Mouse (Mus musculus) midbrain, embryonic 12.5 days (tissue): Measurements from ENCODE around the gene Fgfr2. TPM values are rescaled to one million over a fixed set of nuclear protein-coding genes. Genes with fewer than 3 reads are reported as not detected.
A peak's percentile ranks its signal among the peaks of the same experiment; 100 is the strongest.

Source experiments
- ATAC-seq: fragments of 200-750 bp; cut with Nextera tagmentation; 2 replicates; pipeline ENCODE4 v1.8.0; 2017; ENCODE audit warnings: low read depth, moderate TSS enrichment, moderate library complexity; ENCODE audit not compliant: low FRiP score
- H3K27ac ChIP-seq: fragments of 300-500 bp; sonication (generic); replicated peaks from 2 replicates; pipeline ENCODE4 v1.5.1; 2016; ENCODE audit warnings: mild to moderate bottlenecking
- H3K27me3 ChIP-seq: fragments of 300-500 bp; sonication (generic); 2 replicates; pipeline ENCODE4 v1.6.1; 2016; ENCODE audit warnings: mild to moderate bottlenecking
- H3K36me3 ChIP-seq: fragments of 300-500 bp; sonication (generic); 2 replicates; pipeline ENCODE4 v1.6.1; 2016
- H3K4me1 ChIP-seq: fragments of 300-500 bp; sonication (generic); 2 replicates; pipeline ENCODE4 v1.6.1; 2016
- H3K4me2 ChIP-seq: fragments of 300-500 bp; sonication (generic); replicated peaks from 2 replicates; pipeline ENCODE4 v1.6.1; 2016; ENCODE audit warnings: mild to moderate bottlenecking, moderate library complexity
- H3K4me3 ChIP-seq: fragments of 300-500 bp; sonication (generic); 2 replicates; pipeline ENCODE4 v1.5.1; 2016; ENCODE audit warnings: mild to moderate bottlenecking
- H3K9ac ChIP-seq: fragments of 300-500 bp; sonication (generic); replicated peaks from 2 replicates; pipeline ENCODE4 v1.6.1; 2016; ENCODE audit warnings: mild to moderate bottlenecking, moderate library complexity
- H3K9me3 ChIP-seq: fragments of 300-500 bp; sonication (generic); 2 replicates; pipeline ENCODE4 v1.6.1; 2016; ENCODE audit warnings: mild to moderate bottlenecking
- WGBS: fragments of 180-500 bp; shearing (Covaris S2); methylation state at CpG from one replicate; pipeline ENCODE4 v1.1.7; 2016; 5-methylcytosine and 5-hydroxymethylcytosine counted together
- polyA plus RNA-seq: library from polyadenylated mRNA; unstranded; fragments of >200 nt; fragmentation: Nextera tagmentation; extraction: Ambion mirVana; gene quantifications from 2 replicates; pipeline ENCODE4 v1.2.1, GENCODE M21; 2016

Fgfr2 gene
- polyA plus RNA-seq, 1 experiment from 2014 or later = 96.5 TPM

- Histone ChIP-seq H3K36me3 (peaks cover 86% of the 10 kb centered on the region), H3K4me2 (no peak overlapping the region), H3K4me1 (peaks cover 4% of the 10 kb centered on the region; the same call in 1 of the 2 replicates), H3K4me3 (no peak overlapping the region), H3K9ac (no peak overlapping the region), H3K9me3 (no peaks in the 10 kb centered on the region), H3K27me3 (no peaks in the 10 kb centered on the region), H3K27ac (no peak overlapping the region)
- WGBS = 89% methylated on average over 7 of the region's 7 CpGs
- no peak for ATAC-seq
Observed at GRCm38 (mm10) chr7:130756343-130756835, 2366.8 kb downstream of the Fgfr2 start.

GRCm38 (mm10) chr7:130754790-130755189, 2368.4 kb downstream of the Fgfr2 start:
- no peak overlapping the region for H3K4me2 ChIP-seq
- H3K9ac ChIP-seq = no peak overlapping the region
- H3K27ac ChIP-seq = no peak overlapping the region
- WGBS = 94% methylated on average over 2 of the region's 2 CpGs
- no peak for ATAC-seq
- H3K36me3 ChIP-seq = peaks cover 73% of the 10 kb centered on the region
- H3K4me1 ChIP-seq = peaks cover 20% of the 10 kb centered on the region
- no peaks in the 10 kb centered on the region for H3K27me3 ChIP-seq
- no peaks in the 10 kb centered on the region for H3K9me3 ChIP-seq
- no peak overlapping the region for H3K4me3 ChIP-seq

DNA sequence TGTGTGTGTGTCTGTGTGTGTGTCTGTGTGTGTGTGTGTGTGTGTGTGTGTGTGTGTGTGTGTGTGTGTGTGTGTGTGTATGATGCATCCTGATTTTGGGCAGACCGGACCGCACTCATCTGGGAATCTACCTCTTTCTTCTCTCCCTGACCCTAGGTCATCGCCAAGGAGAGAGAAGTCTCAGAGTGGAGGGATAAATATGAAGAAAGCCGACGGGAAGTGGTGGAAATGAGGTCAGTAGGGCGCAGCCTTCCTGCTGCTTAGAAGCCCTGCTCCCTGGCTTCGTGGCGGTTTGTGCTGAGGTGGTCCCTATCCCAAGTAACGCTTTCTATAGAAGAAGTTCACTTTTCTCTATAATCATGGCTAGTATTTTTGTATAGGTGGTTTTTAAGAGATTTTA, 2371.5 kb downstream of the Fgfr2 start:
- 37% methylated on average over 6 of the region's 9 CpGs for WGBS
- no peak overlapping the region for H3K4me2 ChIP-seq
- ATAC-seq = no peak
- no peaks in the 10 kb centered on the region for H3K9me3 ChIP-seq
- H3K4me3 ChIP-seq = no peak overlapping the region
- peak overlapping the region; percentile 76 for H3K27ac ChIP-seq
- H3K4me1 ChIP-seq = peaks cover 27% of the 10 kb centered on the region
- H3K36me3 ChIP-seq = peaks cover 73% of the 10 kb centered on the region
- no peak overlapping the region for H3K9ac ChIP-seq
- H3K27me3 ChIP-seq = no peaks in the 10 kb centered on the region

DNA sequence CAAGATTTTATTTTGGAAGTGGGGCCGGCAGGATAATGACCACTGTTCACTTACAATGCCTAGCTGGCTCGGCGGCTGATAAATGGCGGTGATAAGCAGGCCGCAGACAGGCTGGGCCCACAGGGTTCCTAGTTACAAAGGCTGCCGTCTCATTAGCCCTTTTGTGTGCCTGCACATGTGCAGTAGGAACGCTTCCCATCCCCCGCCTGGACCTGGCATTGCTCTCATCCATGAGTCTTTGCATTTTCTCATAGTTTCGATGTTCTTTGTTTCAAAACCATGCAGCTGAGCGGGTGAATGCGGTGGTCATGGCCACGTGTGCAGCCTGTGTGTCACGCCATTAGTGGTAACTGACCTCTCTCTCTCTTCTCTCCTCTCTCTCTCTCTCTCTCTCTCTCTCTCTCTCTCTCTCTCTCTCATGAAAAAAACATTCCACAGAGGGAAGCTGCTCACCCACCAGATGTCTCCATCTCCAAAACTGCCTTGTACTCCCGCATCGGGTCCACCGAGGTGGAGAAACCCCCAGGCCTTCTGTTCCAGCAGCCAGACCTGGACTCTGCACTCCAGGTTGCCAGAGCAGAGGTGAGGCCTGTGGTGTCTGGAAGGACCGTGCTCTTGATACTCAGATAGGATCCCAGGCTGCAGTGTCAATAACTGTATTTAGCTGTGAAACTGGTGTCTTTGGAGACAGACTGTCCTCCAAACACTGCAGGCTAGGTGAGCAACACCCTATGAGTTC, 2372.2 kb downstream of the Fgfr2 start:
- Histone ChIP-seq H3K27me3 (no peaks in the 10 kb centered on the region), H3K4me3 (no peak overlapping the region), H3K9me3 (no peaks in the 10 kb centered on the region), H3K9ac (no peak overlapping the region), H3K4me1 (peaks cover 27% of the 10 kb centered on the region), H3K27ac (peak overlapping the region; percentile 76), H3K4me2 (no peak overlapping the region), H3K36me3 (peaks cover 74% of the 10 kb centered on the region)
- ATAC-seq = peak; percentile 83
- WGBS = 35% methylated on average over 17 of the region's 17 CpGs

- H3K9ac ChIP-seq = no peak overlapping the region
- no peaks in the 10 kb centered on the region for H3K9me3 ChIP-seq
- no peak overlapping the region for H3K4me3 ChIP-seq
- peak overlapping the region; percentile 76; the same call in 1 of the 2 replicates for H3K27ac ChIP-seq
- ATAC-seq = no peak
- 96% methylated on average over 4 of the region's 4 CpGs for WGBS
- no peaks in the 10 kb centered on the region for H3K27me3 ChIP-seq
- H3K4me2 ChIP-seq = no peak overlapping the region
- H3K36me3 ChIP-seq = peaks cover 74% of the 10 kb centered on the region
- peaks cover 27% of the 10 kb centered on the region for H3K4me1 ChIP-seq
Observed at GRCm38 (mm10) chr7:130749165-130749564, 2374.0 kb downstream of the Fgfr2 start.

DNA sequence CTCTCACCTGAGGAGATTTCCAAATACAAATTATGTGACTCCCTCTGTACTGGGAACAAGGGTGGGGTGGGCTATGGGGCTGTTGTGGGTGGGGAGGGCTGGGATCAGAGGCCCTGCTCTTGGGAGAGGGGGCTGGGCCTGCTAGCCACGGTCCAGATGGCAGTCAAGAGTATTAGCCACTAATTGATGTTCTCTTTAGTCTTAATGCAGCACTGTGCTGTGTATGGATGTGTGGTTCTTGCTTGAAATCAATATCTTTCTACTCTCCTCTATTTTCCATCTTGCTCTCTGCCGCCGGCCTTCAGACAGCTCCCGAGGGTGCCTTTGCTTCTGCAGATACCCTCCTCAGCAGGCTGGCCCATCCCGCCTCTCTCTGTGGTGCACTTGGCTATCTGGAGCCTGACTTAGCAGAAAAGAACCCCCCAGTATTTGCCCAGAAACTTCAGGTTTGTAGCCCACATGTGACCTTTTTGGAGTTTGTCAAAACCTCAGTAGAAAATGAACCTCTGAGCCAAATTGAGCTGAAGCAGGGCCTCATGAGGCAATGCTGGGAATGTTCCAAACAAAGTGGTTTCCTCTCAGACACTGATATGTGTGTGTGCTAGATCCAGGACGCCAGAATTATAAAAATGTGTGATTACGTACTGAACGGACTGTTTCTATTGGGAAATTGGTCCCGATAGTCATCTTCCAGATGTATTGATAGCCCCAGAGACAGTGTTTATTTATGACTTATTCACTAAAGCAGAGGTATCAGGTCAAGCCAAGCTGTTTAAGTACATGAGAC, 2379.7 kb downstream of the Fgfr2 start:
- 85% methylated on average over 9 of the region's 9 CpGs for WGBS
- Histone ChIP-seq H3K4me3 (no peak overlapping the region), H3K9ac (no peak overlapping the region), H3K27me3 (no peaks in the 10 kb centered on the region), H3K4me1 (no peaks in the 10 kb centered on the region), H3K36me3 (peaks cover 96% of the 10 kb centered on the region), H3K4me2 (no peak overlapping the region), H3K27ac (0 out of 2 replicates have a peak overlapping the region, but pooled peaks have one; percentile 35), H3K9me3 (no peaks in the 10 kb centered on the region)
- no peak for ATAC-seq

DNA sequence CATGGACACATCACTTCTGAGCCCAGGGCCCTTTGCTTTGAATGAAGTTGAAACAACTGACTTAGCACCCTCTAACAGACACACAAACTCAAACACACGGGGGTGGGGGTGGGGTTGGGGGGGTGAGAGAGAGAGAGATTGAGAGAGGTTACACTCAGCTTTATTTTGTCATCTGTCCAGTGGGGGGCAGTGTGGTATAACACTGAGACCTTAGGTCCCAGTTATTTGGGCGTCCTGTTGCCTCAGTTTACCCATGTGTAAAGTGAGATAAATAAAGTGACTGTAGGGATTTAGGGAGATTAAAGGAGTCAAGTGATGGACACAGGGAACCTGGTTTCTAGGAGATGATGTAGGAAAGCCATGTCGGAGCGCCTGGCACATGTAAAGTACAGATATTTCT, 2382.1 kb downstream of the Fgfr2 start:
- ATAC-seq = no peak
- Histone ChIP-seq H3K27ac (no peak overlapping the region), H3K4me1 (no peaks in the 10 kb centered on the region), H3K36me3 (peaks cover 98% of the 10 kb centered on the region), H3K4me2 (no peak overlapping the region), H3K9me3 (no peaks in the 10 kb centered on the region), H3K9ac (no peak overlapping the region), H3K4me3 (no peak overlapping the region), H3K27me3 (no peaks in the 10 kb centered on the region)
- 86% methylated on average over 4 of the region's 4 CpGs for WGBS

DNA sequence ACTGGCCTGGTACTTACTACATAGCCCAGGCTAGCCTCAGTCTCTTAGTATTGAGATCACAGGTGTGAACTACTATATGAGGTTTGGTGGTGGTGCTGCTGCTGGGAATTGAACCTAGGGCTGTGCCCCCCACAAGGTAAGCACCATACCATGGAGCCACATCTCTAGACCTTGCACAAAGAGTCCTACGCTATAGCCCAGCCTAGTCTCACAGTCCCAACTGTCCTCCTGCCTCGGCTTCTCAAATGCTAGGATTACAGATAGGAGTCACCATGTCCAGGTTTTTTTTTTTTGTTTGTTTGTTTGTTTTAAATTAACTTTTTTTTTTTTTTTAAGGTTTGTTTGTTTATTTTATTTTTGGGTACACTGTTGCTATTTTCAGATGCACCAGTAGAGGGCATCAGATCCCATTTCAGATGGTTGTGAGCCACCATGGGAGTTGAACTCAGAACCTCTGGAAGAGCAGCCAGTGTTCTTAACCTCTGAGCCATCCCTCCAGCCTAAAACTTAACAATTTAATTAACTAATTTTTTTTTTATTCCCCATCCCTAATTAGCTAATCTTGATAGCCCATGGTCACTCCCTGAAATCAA, 2388.9 kb downstream of the Fgfr2 start:
- Histone ChIP-seq H3K27ac (no peak overlapping the region), H3K4me3 (no peak overlapping the region), H3K36me3 (peaks cover 68% of the 10 kb centered on the region), H3K4me1 (peaks cover 17% of the 10 kb centered on the region; the same call in 1 of the 2 replicates), H3K27me3 (no peaks in the 10 kb centered on the region), H3K4me2 (no peak overlapping the region), H3K9ac (no peak overlapping the region), H3K9me3 (no peaks in the 10 kb centered on the region)
- no peak for ATAC-seq
- 97% methylated on average over 2 of the region's 2 CpGs for WGBS

- Histone ChIP-seq H3K4me2 (no peak overlapping the region), H3K4me1 (peaks cover 17% of the 10 kb centered on the region; the same call in 1 of the 2 replicates), H3K4me3 (no peak overlapping the region), H3K36me3 (peaks cover 70% of the 10 kb centered on the region), H3K27me3 (no peaks in the 10 kb centered on the region), H3K9me3 (no peaks in the 10 kb centered on the region), H3K9ac (no peak overlapping the region), H3K27ac (0 out of 2 replicates have a peak overlapping the region, but pooled peaks have one; percentile 16)
- 95% methylated on average over 8 of the region's 8 CpGs for WGBS
- ATAC-seq = no peak
Observed at GRCm38 (mm10) chr7:130733423-130733822, 2389.7 kb downstream of the Fgfr2 start.

DNA sequence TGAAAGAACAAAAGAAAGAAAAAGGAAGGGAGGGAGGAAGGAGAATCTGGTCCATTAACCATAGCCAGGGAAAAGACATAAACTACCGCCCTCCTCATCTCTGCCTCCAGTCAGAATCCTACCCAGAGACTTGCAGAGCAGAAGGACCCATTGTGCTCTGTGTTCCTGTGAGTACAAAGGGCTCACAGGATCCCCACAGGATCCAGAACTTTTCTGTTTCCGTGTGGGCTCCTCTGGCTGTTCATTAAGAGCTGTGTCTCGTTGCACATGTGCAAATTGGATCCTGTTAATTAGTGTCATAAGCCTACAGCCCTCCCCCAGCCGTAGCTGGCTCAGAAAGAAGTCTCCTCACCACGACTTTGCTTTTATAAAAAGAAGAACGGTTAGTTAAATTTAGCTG, 2390.2 kb downstream of the Fgfr2 start:
- Histone ChIP-seq H3K4me1 (peaks cover 17% of the 10 kb centered on the region; the same call in 1 of the 2 replicates), H3K9me3 (no peaks in the 10 kb centered on the region), H3K27me3 (no peaks in the 10 kb centered on the region), H3K4me3 (no peak overlapping the region), H3K36me3 (peaks cover 70% of the 10 kb centered on the region), H3K9ac (no peak overlapping the region), H3K4me2 (no peak overlapping the region), H3K27ac (0 out of 2 replicates have a peak overlapping the region, but pooled peaks have one; percentile 16)
- no peak for ATAC-seq
- WGBS = 67% methylated on average over 6 of the region's 6 CpGs

DNA sequence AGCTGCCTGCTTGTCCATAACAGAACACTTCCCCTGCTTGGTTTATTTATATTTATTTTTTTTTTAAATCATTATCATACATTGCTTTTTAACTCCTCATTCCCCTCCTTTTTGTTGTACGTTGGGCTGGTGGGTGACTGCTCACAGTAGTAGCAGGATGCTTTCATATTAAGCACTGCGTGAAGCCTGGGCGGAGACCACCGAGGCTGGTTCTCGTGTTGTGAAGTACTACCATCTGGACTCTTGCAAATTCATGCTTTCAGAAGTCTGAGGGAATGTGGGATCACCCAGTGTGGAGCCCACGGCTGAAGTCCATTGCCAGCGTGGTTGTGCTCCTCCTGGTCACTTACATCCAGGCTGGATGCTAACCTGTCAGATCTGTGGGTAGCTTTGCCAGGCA, 2391.4 kb downstream of the Fgfr2 start:
- no peak for ATAC-seq
- Histone ChIP-seq H3K4me1 (peaks cover 17% of the 10 kb centered on the region; the same call in 1 of the 2 replicates), H3K36me3 (peaks cover 65% of the 10 kb centered on the region), H3K9me3 (no peaks in the 10 kb centered on the region), H3K27me3 (no peaks in the 10 kb centered on the region), H3K9ac (no peak overlapping the region), H3K27ac (no peak overlapping the region), H3K4me2 (no peak overlapping the region), H3K4me3 (no peak overlapping the region)
- WGBS = 80% methylated on average over 7 of the region's 7 CpGs

- peaks cover 57% of the 10 kb centered on the region for H3K36me3 ChIP-seq
- no peak for ATAC-seq
Observed at GRCm38 (mm10) chr7:130727560-130727959, 2395.6 kb downstream of the Fgfr2 start.

More at GRCm38 (mm10) chr7:130727560-130727959, 2395.6 kb downstream of the Fgfr2 start:
- WGBS = 95% methylated on average over 4 of the region's 4 CpGs
- Histone ChIP-seq H3K4me2 (no peak overlapping the region), H3K4me3 (no peak overlapping the region), H3K27ac (no peak overlapping the region), H3K4me1 (peaks cover 12% of the 10 kb centered on the region; the same call in 1 of the 2 replicates), H3K9ac (no peak overlapping the region), H3K9me3 (no peaks in the 10 kb centered on the region), H3K27me3 (no peaks in the 10 kb centered on the region)
